Mouse (Mus musculus) thymus, postnatal 36 days (tissue): ENCODE measurements at regions not wholly inside any gene's neighbourhood (a gene's known extent, or its start where the extent isn't known, plus 50 kb on each side); places are given as distances from the start of the nearest gene placed in this dataset.

ENCODE experiments used
- DNase-seq, 2 experiments: peaks; one replicate each; pipeline ENCODE4 v3.0.0; 2022; ENCODE audit warnings: mixed read lengths in 2 of 2

GRCm38 (mm10) chr13:35079685-35080084 is 52.8 kb upstream of the Eci2 start:
- no peak for DNase-seq

GRCm38 (mm10) chr13:35085386-35085785 is 58.5 kb upstream of the Eci2 start:
- no peak for DNase-seq

- no peak for DNase-seq
These were observed 60.5 kb upstream of the Eci2 start for GRCm38 (mm10) chr13:35087246-35088040.

GRCm38 (mm10) chr13:35091155-35091554 is 64.3 kb upstream of the Eci2 start:
- no peak for DNase-seq

GRCm38 (mm10) chr13:35119782-35120181 is 92.9 kb upstream of the Eci2 start:
- no peak for DNase-seq

GRCm38 (mm10) chr13:35129475-35129874 is 102.6 kb upstream of the Eci2 start:
- DNase-seq, result peak; percentile 61 to 76

GRCm38 (mm10) chr13:35131272-35132185 is 104.6 kb upstream of the Eci2 start:
- peak; percentile 41 to 48 for DNase-seq

- no peak for DNase-seq
These were observed 124.7 kb upstream of the Eci2 start for GRCm38 (mm10) chr13:35151629-35152028.

GRCm38 (mm10) chr13:35159456-35159855 is 132.6 kb upstream of the Eci2 start:
- no peak for DNase-seq

- DNase-seq, result no peak
These were observed 133.9 kb upstream of the Eci2 start for GRCm38 (mm10) chr13:35160767-35161166.

GRCm38 (mm10) chr13:35166080-35166479 is 139.2 kb upstream of the Eci2 start:
- no peak for DNase-seq

- DNase-seq, result no peak
These were observed 140.1 kb upstream of the Eci2 start for GRCm38 (mm10) chr13:35166831-35167541.

- no peak for DNase-seq
These were observed 144.8 kb upstream of the Eci2 start for GRCm38 (mm10) chr13:35171562-35172254.

- no peak for DNase-seq
These were observed 146.6 kb upstream of the Eci2 start for GRCm38 (mm10) chr13:35173522-35173921.

- DNase-seq, result no peak
These were observed 148.7 kb upstream of the Eci2 start for GRCm38 (mm10) chr13:35175587-35175986.

GRCm38 (mm10) chr13:35177305-35177704 is 150.4 kb upstream of the Eci2 start:
- DNase-seq, result no peak

GRCm38 (mm10) chr13:35189028-35189711 is 162.3 kb upstream of the Eci2 start:
- DNase-seq, result peak; percentile 82 to 89

- DNase-seq, result no peak
These were observed 175.2 kb upstream of the Eci2 start for GRCm38 (mm10) chr13:35202069-35202468.

- no peak for DNase-seq
These were observed 181.4 kb upstream of the Eci2 start for GRCm38 (mm10) chr13:35208319-35208718.

- no peak for DNase-seq
These were observed 182.7 kb upstream of the Eci2 start for GRCm38 (mm10) chr13:35209551-35209950.

- DNase-seq, result no peak
These were observed 184.9 kb upstream of the Eci2 start for GRCm38 (mm10) chr13:35211834-35212233.

GRCm38 (mm10) chr13:35212276-35212675 is 185.4 kb upstream of the Eci2 start:
- DNase-seq, result no peak
